11 mouse cellular contexts compared by ENCODE assay signal in genomic region chr9:86650822-86651221, GRCm38 (mm10).
"Had no signal": no experiment of that assay in that cellular context is flagged by ENCODE, and none has a peak within 500 bp of the region (broad histone marks: within the 10 kb centered on the region; RNA-seq: fewer than 3 reads in every experiment).

No protein-coding gene starts in this region.

- H3K9me3 ChIP-seq: limb, embryonic 12.5 days had no signal

- H3K27me3 ChIP-seq: limb, embryonic 12.5 days had no signal

- H3K27ac ChIP-seq: layer of hippocampus, adult 2 months; limb, embryonic 12.5 days; liver, embryonic 14.5 days had no signal

- H3K36me3 ChIP-seq: limb, embryonic 12.5 days had no signal

- H3K4me3 ChIP-seq: layer of hippocampus, adult 2 months; limb, embryonic 12.5 days had no signal

- DNase-seq: kidney, adult 18-20 months; kidney, postnatal 10 days; kidney, postnatal 4 days; liver; lung, adult 18-20 months; right cerebral cortex, adult 18-20 months; right cerebral cortex, postnatal 25 days; thymus, postnatal 36 days had no signal

- H3K9ac ChIP-seq: limb, embryonic 12.5 days; liver, embryonic 14.5 days had no signal

- H3K4me2 ChIP-seq: limb, embryonic 12.5 days had no signal
